Mouse (Mus musculus) heart, embryonic 10.5 days (tissue): ENCODE measurements around the gene Hoxb5. TPM values are rescaled to one million over a fixed set of nuclear protein-coding genes. Genes with fewer than 3 reads are reported as not detected.

Experiments used
- DNase-seq: peaks from one replicate; pipeline ENCODE4 v3.0.0-alpha.2; 2017; ENCODE audit warnings: low spot score
- H3K27ac ChIP-seq: fragments of 300-500 bp; sonication (generic); 2 replicates; pipeline ENCODE4 v1.5.1; 2016; ENCODE audit warnings: mild to moderate bottlenecking
- H3K27me3 ChIP-seq: fragments of 300-500 bp; sonication (generic); 2 replicates; pipeline ENCODE4 v1.6.1; 2016; ENCODE audit warnings: mild to moderate bottlenecking; ENCODE audit not compliant: poor library complexity, insufficient read depth, severe bottlenecking
- H3K36me3 ChIP-seq: fragments of 300-500 bp; sonication (generic); 2 replicates; pipeline ENCODE4 v1.6.1; 2016; ENCODE audit warnings: mild to moderate bottlenecking, moderate library complexity
- H3K4me1 ChIP-seq: fragments of 300-500 bp; sonication (generic); 2 replicates; pipeline ENCODE4 v1.6.1; 2016; ENCODE audit warnings: mild to moderate bottlenecking
- H3K4me3 ChIP-seq: fragments of 300-500 bp; sonication (generic); 2 replicates; pipeline ENCODE4 v1.5.1; 2016; ENCODE audit warnings: mild to moderate bottlenecking, moderate library complexity
- H3K9me3 ChIP-seq: fragments of 300-500 bp; sonication (generic); 2 replicates; pipeline ENCODE4 v1.6.1; 2016; ENCODE audit warnings: mild to moderate bottlenecking, moderate library complexity
- WGBS: fragments of 180-500 bp; shearing (Covaris S2); methylation state at CpG from one replicate; pipeline ENCODE4 v1.1.7; 2016; 5-methylcytosine and 5-hydroxymethylcytosine counted together
- polyA plus RNA-seq: library from polyadenylated mRNA; unstranded; fragments of >200 nt; fragmentation: Nextera tagmentation; extraction: Ambion mirVana; gene quantifications from 2 replicates; pipeline ENCODE4 v1.2.1, GENCODE M21; 2016

Hoxb5 gene
- polyA plus RNA-seq, 1 experiment from 2014 or later, result 5.2 TPM

- Histone ChIP-seq H3K9me3 (no peaks in the 10 kb centered on the region), H3K4me3 (no peak overlapping the region), H3K4me1 (peaks cover 5% of the 10 kb centered on the region), H3K27me3 (peaks cover 100% of the 10 kb centered on the region), H3K36me3 (no peaks in the 10 kb centered on the region), H3K27ac (no peak overlapping the region)
- DNase-seq, result no peak
- WGBS, result 3% methylated on average over 8 of the region's 8 CpGs
These were observed 38.6 kb upstream of the Hoxb5 start for GRCm38 (mm10) chr11:96264390-96265020.

DNA sequence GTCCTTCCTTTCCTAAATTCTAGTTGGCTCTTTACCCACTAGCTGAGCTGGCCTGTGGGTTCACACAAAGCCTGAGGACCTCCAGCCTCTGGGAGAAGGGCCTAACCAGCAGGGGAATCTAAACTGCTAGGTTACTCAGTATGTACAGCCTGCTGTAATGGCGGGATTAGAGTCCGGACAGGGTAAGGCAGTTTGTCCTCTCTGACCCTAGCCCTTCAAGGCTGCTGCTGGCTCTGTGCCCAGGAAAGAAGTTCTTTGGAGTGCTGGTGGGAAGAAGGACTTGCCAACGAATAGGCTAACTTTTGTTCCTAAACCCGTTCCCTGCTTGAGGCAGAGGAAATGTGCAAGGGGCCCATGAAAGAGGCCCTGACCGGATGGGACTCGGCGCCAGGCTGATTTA is 37.2 kb upstream of the Hoxb5 start:
- WGBS, result 2% methylated on average over 7 of the region's 7 CpGs

DNA sequence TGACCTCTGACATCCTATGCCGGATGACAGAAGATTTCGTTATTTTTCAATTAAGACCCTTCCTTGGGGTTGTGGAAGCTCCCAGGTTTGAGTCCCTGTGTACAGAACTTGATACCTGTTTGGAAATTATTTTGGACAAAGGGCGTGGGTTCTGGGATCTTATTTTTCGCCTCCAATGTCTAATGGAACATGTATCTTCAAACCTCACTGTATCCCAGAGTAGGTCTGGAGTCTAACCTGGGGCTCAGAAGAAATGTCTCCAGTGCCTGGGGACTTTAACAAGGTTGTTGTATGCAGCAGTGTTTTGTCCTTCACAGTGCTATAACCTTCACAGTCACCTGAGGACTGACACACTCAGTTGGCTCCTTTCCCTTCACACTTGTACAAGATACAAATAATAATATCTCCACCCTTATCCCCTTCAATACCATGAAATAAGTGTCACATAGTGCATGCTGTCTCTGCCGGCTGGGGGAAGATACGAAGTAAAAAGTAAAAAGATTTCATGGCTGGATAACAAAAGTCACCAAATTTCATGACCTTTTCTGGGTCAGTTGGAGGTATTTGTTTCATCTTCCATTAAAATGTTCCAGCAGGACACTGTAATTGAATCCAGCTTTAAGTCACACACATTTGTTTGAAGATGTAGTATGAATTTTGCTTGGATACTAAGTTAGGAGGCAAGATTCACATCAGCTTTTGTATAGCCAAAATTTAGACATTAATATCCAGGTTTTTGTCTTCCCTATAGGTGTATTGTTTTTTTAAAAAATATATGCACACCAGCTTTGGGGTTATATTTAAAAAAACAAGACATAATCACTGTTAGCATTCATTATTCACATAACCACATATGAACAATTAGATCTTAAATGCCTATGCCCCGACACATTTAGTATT is 35.9 kb upstream of the Hoxb5 start:
- H3K9me3 ChIP-seq, result no peaks in the 10 kb centered on the region
- H3K27me3 ChIP-seq, result peaks cover 100% of the 10 kb centered on the region
- no peaks in the 10 kb centered on the region for H3K36me3 ChIP-seq
- H3K4me1 ChIP-seq, result peaks cover 18% of the 10 kb centered on the region
- 16% methylated on average over 7 of the region's 7 CpGs for WGBS
- no peak overlapping the region for H3K27ac ChIP-seq
- no peak overlapping the region for H3K4me3 ChIP-seq
- DNase-seq, result no peak

More for the DNA sequence above, 37.2 kb upstream of the Hoxb5 start:
- DNase-seq, result no peak
- peaks cover 7% of the 10 kb centered on the region; the same call in 1 of the 2 replicates for H3K4me1 ChIP-seq
- H3K9me3 ChIP-seq, result no peaks in the 10 kb centered on the region
- H3K27me3 ChIP-seq, result peaks cover 100% of the 10 kb centered on the region
- no peaks in the 10 kb centered on the region for H3K36me3 ChIP-seq
- no peak overlapping the region for H3K27ac ChIP-seq
- H3K4me3 ChIP-seq, result no peak overlapping the region

DNA sequence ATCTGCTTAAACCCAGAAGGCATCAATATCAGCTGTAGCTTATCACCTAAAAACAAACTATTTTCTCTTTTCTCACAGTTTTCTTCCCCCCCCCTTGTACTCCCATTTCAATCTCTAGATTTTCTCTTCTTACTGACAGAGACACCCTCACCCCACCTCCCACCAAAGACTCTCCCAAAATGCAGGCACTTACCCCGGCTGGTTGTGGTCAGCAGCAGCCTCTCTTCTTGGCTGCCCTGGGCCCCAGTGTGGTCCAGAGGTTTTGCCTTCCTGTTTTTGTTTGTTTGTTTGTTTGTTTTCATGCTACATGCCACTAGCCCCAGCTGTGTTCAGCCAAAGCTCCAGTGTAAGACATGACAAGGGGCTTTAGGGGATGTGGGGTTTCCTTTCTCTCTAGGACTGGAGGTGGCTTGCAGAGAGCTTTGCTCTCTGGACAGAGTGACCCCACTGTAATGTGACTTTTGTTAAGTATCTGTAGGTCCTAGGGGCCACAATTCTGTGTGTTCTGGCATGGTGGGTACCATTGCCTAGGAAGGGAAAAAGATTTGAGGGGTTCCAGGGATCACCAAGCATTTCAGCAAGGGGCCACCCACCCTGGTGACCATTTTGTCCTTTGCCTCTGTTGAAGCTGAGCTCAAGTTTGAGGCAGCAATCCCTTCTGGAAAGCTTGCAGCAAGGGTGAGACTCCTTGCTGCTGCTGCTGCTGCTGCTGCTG is 34.9 kb upstream of the Hoxb5 start:
- Histone ChIP-seq H3K36me3 (no peaks in the 10 kb centered on the region), H3K27me3 (peaks cover 100% of the 10 kb centered on the region), H3K27ac (no peak overlapping the region), H3K9me3 (no peaks in the 10 kb centered on the region), H3K4me1 (peaks cover 20% of the 10 kb centered on the region), H3K4me3 (no peak overlapping the region)
- 5% methylated on average over 1 of the region's 1 CpGs for WGBS
- no peak for DNase-seq

GRCm38 (mm10) chr11:96269869-96270268 is 33.3 kb upstream of the Hoxb5 start:
- H3K9me3 ChIP-seq, result no peaks in the 10 kb centered on the region
- H3K36me3 ChIP-seq, result no peaks in the 10 kb centered on the region
- no peak for DNase-seq
- no peak overlapping the region for H3K4me3 ChIP-seq
- H3K27ac ChIP-seq, result no peak overlapping the region
- H3K4me1 ChIP-seq, result peaks cover 18% of the 10 kb centered on the region
- peaks cover 100% of the 10 kb centered on the region for H3K27me3 ChIP-seq
- WGBS, result under 1% methylated on average over 19 of the region's 19 CpGs

GRCm38 (mm10) chr11:96270996-96271540 is 32.1 kb upstream of the Hoxb5 start, which contains the start of gene Hoxb9:
TSS of gene Hoxb9 (plus strand) at chr11:96271457.
- peak within 1 kb of the TSS; percentile 43 for H3K4me3 ChIP-seq
- H3K27me3 ChIP-seq, result peaks cover 100% of the 10 kb centered on the region
- DNase-seq, result no peak
- no peaks in the 10 kb centered on the region for H3K36me3 ChIP-seq
- H3K4me1 ChIP-seq, result peaks cover 18% of the 10 kb centered on the region
- no peaks in the 10 kb centered on the region for H3K9me3 ChIP-seq
- 0% methylated on average over 40 of the region's 40 CpGs for WGBS
- H3K27ac ChIP-seq, result no peak within 1 kb of the TSS

DNA sequence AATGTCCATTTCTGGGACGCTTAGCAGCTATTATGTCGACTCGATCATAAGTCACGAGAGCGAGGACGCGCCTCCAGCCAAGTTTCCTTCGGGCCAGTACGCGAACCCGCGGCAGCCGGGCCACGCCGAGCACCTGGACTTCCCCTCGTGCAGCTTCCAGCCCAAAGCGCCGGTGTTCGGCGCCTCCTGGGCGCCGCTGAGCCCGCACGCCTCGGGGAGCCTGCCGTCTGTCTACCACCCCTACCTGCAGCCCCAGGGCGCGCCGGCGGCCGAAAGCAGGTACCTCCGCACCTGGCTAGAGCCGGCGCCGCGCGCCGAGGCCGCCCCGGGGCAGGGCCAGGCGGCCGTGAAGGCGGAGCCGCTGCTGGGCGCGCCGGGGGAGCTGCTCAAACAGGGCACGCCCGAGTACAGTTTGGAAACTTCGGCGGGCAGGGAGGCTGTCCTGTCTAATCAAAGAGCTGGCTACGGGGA is 31.6 kb upstream of the Hoxb5 start:
- Histone ChIP-seq H3K36me3 (no peaks in the 10 kb centered on the region), H3K4me1 (peaks cover 18% of the 10 kb centered on the region), H3K4me3 (peak overlapping the region; percentile 43), H3K27ac (no peak overlapping the region), H3K9me3 (no peaks in the 10 kb centered on the region), H3K27me3 (peaks cover 100% of the 10 kb centered on the region)
- 0% methylated on average over 52 of the region's 52 CpGs for WGBS
- no peak for DNase-seq

- H3K4me3 ChIP-seq, result peak overlapping the region; percentile 43
- H3K9me3 ChIP-seq, result no peaks in the 10 kb centered on the region
- H3K36me3 ChIP-seq, result no peaks in the 10 kb centered on the region
- no peak overlapping the region for H3K27ac ChIP-seq
- under 1% methylated on average over 58 of the region's 58 CpGs for WGBS
- no peak for DNase-seq
- peaks cover 100% of the 10 kb centered on the region for H3K27me3 ChIP-seq
- peaks cover 18% of the 10 kb centered on the region for H3K4me1 ChIP-seq
These were observed 30.9 kb upstream of the Hoxb5 start for GRCm38 (mm10) chr11:96272024-96272921.

GRCm38 (mm10) chr11:96274428-96274827 is 28.7 kb upstream of the Hoxb5 start:
- WGBS, result 4% methylated on average over 10 of the region's 10 CpGs
- H3K36me3 ChIP-seq, result no peaks in the 10 kb centered on the region
- no peaks in the 10 kb centered on the region for H3K9me3 ChIP-seq
- no peak for DNase-seq
- H3K27me3 ChIP-seq, result peaks cover 100% of the 10 kb centered on the region
- peaks cover 18% of the 10 kb centered on the region for H3K4me1 ChIP-seq
- H3K4me3 ChIP-seq, result no peak overlapping the region
- H3K27ac ChIP-seq, result no peak overlapping the region

GRCm38 (mm10) chr11:96275896-96276295 is 27.2 kb upstream of the Hoxb5 start:
- WGBS, result 7% methylated on average over 4 of the region's 4 CpGs
- Histone ChIP-seq H3K4me3 (no peak overlapping the region), H3K27me3 (peaks cover 100% of the 10 kb centered on the region), H3K36me3 (no peaks in the 10 kb centered on the region), H3K27ac (no peak overlapping the region), H3K4me1 (peaks cover 14% of the 10 kb centered on the region), H3K9me3 (no peaks in the 10 kb centered on the region)
- no peak for DNase-seq

DNA sequence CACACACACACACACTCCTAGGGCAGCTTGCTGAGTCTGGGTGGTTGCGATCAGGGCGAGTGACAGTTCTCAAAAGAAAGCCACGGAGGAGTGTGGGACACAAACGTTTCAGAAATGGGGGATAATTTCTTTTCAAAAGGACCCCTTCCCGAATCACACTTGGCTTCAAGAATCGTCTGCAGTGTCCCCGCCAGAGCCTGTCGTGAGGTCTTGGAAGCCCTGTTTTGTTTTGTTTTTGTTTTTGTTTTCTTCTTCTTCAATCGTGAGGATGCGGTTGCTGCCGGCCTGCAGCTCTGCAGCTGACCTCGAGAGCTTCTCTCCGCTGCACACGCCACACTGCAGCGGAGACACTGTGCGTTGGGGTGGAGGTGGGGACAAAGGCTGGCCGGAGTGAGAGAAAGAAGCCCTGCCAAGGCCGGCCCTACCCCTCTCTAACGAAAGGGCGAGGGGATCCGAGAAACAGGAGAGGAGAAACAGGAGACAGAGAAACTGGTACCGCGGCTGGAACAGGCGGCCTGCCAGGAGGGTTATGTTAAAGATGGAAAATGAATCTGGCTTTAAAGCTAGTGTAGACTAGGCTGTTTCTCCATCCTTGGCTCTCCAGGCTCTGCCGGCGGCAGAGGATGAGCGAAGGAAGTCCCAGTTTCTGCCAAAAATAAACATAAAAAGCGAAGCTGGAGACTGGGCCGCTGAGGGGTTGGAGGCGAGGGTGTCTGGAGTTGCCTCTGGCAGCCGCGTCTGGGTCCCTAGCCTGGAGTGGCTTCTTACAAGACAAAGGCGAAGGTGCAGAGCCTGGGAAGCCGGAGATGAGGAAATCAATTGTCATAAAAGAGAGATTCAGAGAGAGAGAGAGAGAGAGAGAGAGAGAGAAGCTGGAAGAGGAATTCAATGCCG is 25.7 kb upstream of the Hoxb5 start:
- peaks cover 1% of the 10 kb centered on the region for H3K4me1 ChIP-seq
- DNase-seq, result peak; percentile 69
- WGBS, result 2% methylated on average over 35 of the region's 35 CpGs
- H3K27me3 ChIP-seq, result peaks cover 100% of the 10 kb centered on the region
- no peaks in the 10 kb centered on the region for H3K9me3 ChIP-seq
- H3K36me3 ChIP-seq, result no peaks in the 10 kb centered on the region
- H3K4me3 ChIP-seq, result no peak overlapping the region
- H3K27ac ChIP-seq, result no peak overlapping the region
